Mouse (Mus musculus) bone marrow macrophage, adult 2 months (primary cell): ENCODE data around the gene Ttbk1.

Experiments
- CTCF ChIP-seq: IDR thresholded peaks from 2 replicates; pipeline ENCODE4 v1.5.1; 2012; ENCODE audit warnings: low read depth, mild to moderate bottlenecking, low read length, moderate library complexity
- POLR2A ChIP-seq: IDR thresholded peaks from 2 replicates; pipeline ENCODE4 v1.6.1; 2012; ENCODE audit warnings: mild to moderate bottlenecking, low read depth, low read length, borderline replicate concordance

DNA sequence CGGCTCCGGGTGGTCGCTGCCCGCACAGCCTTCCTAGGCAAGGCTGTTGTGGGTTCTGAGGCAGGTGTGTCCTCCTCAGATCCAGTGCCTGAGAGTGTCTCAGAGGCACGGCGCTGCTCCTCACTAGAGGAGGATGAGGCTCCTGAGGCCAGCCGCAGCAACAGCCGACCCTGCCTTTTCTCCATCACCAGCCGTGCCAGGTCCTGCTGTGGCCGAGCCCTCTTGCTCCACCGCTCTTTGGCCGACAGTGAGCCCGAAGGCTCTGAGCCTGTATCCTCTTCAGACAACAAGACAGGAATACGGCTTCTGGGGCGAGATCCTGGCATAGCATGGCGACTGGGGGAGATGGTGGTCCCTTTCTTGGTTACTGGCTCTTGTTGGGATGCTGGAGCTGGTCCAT lies 41.2 kb downstream of the Ttbk1 start:
- TF ChIP-seq CTCF (no peak), POLR2A (no peak)
